ENCODE assay signal across 12 mouse cellular contexts in the genomic region with DNA sequence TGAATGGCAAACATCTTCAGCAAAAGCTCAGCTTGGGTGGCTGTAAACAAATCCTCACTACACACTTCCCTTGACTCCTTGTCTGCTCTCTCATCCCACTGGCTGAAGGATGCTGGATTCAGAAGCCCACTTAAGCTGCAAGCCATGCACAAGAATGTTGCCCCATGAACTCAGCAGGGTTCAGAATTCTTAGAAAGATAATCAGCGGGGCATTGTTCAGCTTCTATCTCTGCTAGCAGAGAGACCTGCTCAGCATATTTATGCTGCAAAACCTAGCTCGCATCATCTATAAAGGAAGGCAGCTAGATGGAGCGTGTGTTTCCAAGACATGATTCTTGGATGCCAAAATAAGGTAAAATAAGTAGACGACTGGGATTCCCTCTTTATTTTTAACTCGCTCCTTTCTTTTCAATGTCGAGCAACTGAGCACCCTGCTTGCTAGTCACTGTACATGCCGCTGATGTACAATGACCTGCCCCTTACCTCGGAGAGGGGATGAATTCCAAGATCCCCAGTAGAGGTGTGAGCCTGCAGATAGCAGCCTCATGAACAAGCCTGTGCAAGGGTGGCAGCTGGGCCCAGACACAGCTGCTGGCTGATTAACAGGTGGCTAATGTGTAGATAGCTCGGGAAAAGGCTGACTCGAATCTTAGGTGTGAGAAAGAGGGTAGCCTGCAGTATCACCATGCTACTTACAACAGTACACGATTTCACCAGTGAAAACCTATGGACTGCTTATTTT.
DNase-seq lines count a peak whose midpoint lies in the region; ATAC-seq and TF ChIP-seq lines count a peak whose summit lies in the region.
"Had no signal": no experiment of that assay in that cellular context is flagged by ENCODE, and none has a peak within 500 bp of the region (broad histone marks: within the 10 kb centered on the region; RNA-seq: fewer than 3 reads in every experiment).

No protein-coding gene starts in this region.

- no peaks in the 10 kb centered on the region for H3K9me3 ChIP-seq in neural tube, embryonic 15.5 days (replicated peaks)
- H3K9me3 ChIP-seq in forebrain, embryonic 14.5 days (replicated peaks; ENCODE audit: control insufficient read depth, low read length) = no peaks in the 10 kb centered on the region
- no peaks in the 10 kb centered on the region for H3K9me3 ChIP-seq in hindbrain, postnatal 0 days (ENCODE audit: low read length)
- H3K9me3 ChIP-seq in stomach, postnatal 0 days (ENCODE audit: control insufficient read depth, low read length) = no peaks in the 10 kb centered on the region
- H3K9me3 ChIP-seq in intestine, postnatal 0 days (ENCODE audit: control insufficient read depth) = no peaks in the 10 kb centered on the region
- H3K9me3 ChIP-seq: kidney, embryonic 15.5 days had no signal

- H3K4me3 ChIP-seq in neural tube, embryonic 15.5 days (replicated peaks) = no peak overlapping the region
- no peak overlapping the region for H3K4me3 ChIP-seq in forebrain, embryonic 14.5 days (ENCODE audit: low read depth, low read length)
- no peak overlapping the region for H3K4me3 ChIP-seq in hindbrain, postnatal 0 days (ENCODE audit: low read length)
- H3K4me3 ChIP-seq in stomach, postnatal 0 days (ENCODE audit: low read depth, low read length) = no peak overlapping the region
- no peak overlapping the region for H3K4me3 ChIP-seq in intestine, postnatal 0 days (ENCODE audit: low read depth, low read length)
- H3K4me3 ChIP-seq in lung, adult 2 months (replicated peaks; ENCODE audit: extremely low read depth, low read depth, low read length) = no peak overlapping the region
- H3K4me3 ChIP-seq: kidney, embryonic 15.5 days had no signal

- no peak for TF ChIP-seq CTCF in hindbrain, postnatal 0 days (IDR thresholded peaks at IDR 0.05; ENCODE audit: low read depth)
- TF ChIP-seq CTCF in stomach, postnatal 0 days (IDR thresholded peaks at IDR 0.05; ENCODE audit: low read depth) = no peak
- no peak for TF ChIP-seq CTCF in intestine, postnatal 0 days (IDR thresholded peaks at IDR 0.05; ENCODE audit: low read depth)
- no peak for TF ChIP-seq CTCF in lung, adult 2 months (IDR thresholded peaks at IDR 0.05; ENCODE audit: insufficient read depth, low read length)

- no peak for ATAC-seq in neural tube, embryonic 15.5 days (ENCODE audit: low FRiP score)
- peak; percentile 49; the same call in 1 of the 2 replicates for ATAC-seq in forebrain, embryonic 14.5 days
- ATAC-seq in hindbrain, postnatal 0 days = no peak
- ATAC-seq in stomach, postnatal 0 days (ENCODE audit: low FRiP score, low TSS enrichment) = no peak
- no peak for ATAC-seq in intestine, postnatal 0 days

- TF ChIP-seq EP300 in stomach, postnatal 0 days (optimal IDR thresholded peaks at IDR 0.05) = no peak

- H3K27me3 ChIP-seq in neural tube, embryonic 15.5 days (replicated peaks) = no peaks in the 10 kb centered on the region
- H3K27me3 ChIP-seq in forebrain, embryonic 14.5 days (replicated peaks; ENCODE audit: control insufficient read depth, insufficient read depth, low read length) = no peaks in the 10 kb centered on the region
- no peaks in the 10 kb centered on the region for H3K27me3 ChIP-seq in hindbrain, postnatal 0 days (ENCODE audit: insufficient read depth, low read length)
- H3K27me3 ChIP-seq in stomach, postnatal 0 days (ENCODE audit: control insufficient read depth, insufficient read depth, low read length) = no peaks in the 10 kb centered on the region
- H3K27me3 ChIP-seq in intestine, postnatal 0 days (replicated peaks; ENCODE audit: control insufficient read depth, insufficient read depth, low read length) = no peaks in the 10 kb centered on the region
- H3K27me3 ChIP-seq: kidney, embryonic 15.5 days had no signal

- no peak overlapping the region for H3K4me2 ChIP-seq in neural tube, embryonic 15.5 days
- H3K4me2 ChIP-seq in forebrain, embryonic 14.5 days (ENCODE audit: low read length) = no peak overlapping the region
- no peak overlapping the region for H3K4me2 ChIP-seq in hindbrain, postnatal 0 days (ENCODE audit: low read depth, low read length)
- H3K4me2 ChIP-seq in stomach, postnatal 0 days (replicated peaks; ENCODE audit: low read depth) = no peak overlapping the region
- H3K4me2 ChIP-seq in intestine, postnatal 0 days (replicated peaks; ENCODE audit: low read depth) = no peak overlapping the region
- H3K4me2 ChIP-seq: kidney, embryonic 15.5 days had no signal

- H3K36me3 ChIP-seq in neural tube, embryonic 15.5 days = no peaks in the 10 kb centered on the region
- no peaks in the 10 kb centered on the region for H3K36me3 ChIP-seq in forebrain, embryonic 14.5 days (ENCODE audit: control insufficient read depth, insufficient read depth, low read length)
- no peaks in the 10 kb centered on the region for H3K36me3 ChIP-seq in hindbrain, postnatal 0 days (ENCODE audit: insufficient read depth, low read length)
- no peaks in the 10 kb centered on the region for H3K36me3 ChIP-seq in stomach, postnatal 0 days (ENCODE audit: control insufficient read depth, insufficient read depth, low read length)
- H3K36me3 ChIP-seq in intestine, postnatal 0 days (ENCODE audit: control insufficient read depth, insufficient read depth) = no peaks in the 10 kb centered on the region
- H3K36me3 ChIP-seq: kidney, embryonic 15.5 days had no signal

- peak overlapping the region; percentile 23; the same call in 1 of the 2 replicates for H3K27ac ChIP-seq in neural tube, embryonic 15.5 days (replicated peaks)
- H3K27ac ChIP-seq in forebrain, embryonic 14.5 days (ENCODE audit: low read depth, low read length) = no peak overlapping the region
- 0 out of 2 replicates have a peak overlapping the region, but pooled peaks have one; percentile 22 for H3K27ac ChIP-seq in hindbrain, postnatal 0 days
- no peak overlapping the region for H3K27ac ChIP-seq in stomach, postnatal 0 days (replicated peaks)
- H3K27ac ChIP-seq in intestine, postnatal 0 days (ENCODE audit: low read depth, low read length) = no peak overlapping the region
- H3K27ac ChIP-seq: kidney, embryonic 15.5 days; liver, embryonic 14.5 days had no signal

- no peak overlapping the region for H3K9ac ChIP-seq in neural tube, embryonic 15.5 days (replicated peaks)
- 0 out of 2 replicates have a peak overlapping the region, but pooled peaks have one; percentile 14 for H3K9ac ChIP-seq in forebrain, embryonic 14.5 days (ENCODE audit: low read length)
- no peak overlapping the region for H3K9ac ChIP-seq in hindbrain, postnatal 0 days (replicated peaks; ENCODE audit: low read length)
- no peak overlapping the region for H3K9ac ChIP-seq in stomach, postnatal 0 days (ENCODE audit: low read length)
- H3K9ac ChIP-seq in intestine, postnatal 0 days (ENCODE audit: low read depth, low read length) = no peak overlapping the region
- H3K9ac ChIP-seq: kidney, embryonic 15.5 days; liver, embryonic 14.5 days had no signal

- DNase-seq in neural tube, embryonic 10.5 days (ENCODE audit: extremely low spot score, low spot score) = no peak
- peak; percentile 37 for DNase-seq in forebrain, embryonic 14.5 days (ENCODE audit: low spot score)
- no peak for DNase-seq in hindbrain, postnatal 0 days (ENCODE audit: low spot score)
- DNase-seq in stomach, postnatal 0 days (ENCODE audit: low spot score) = no peak
- no peak for DNase-seq in lung, adult 2 months
- DNase-seq: cerebellum, adult 11 months; right cerebral cortex, postnatal 14 days; thymus, adult 2 months had no signal

- H3K4me1 ChIP-seq in neural tube, embryonic 15.5 days = peaks cover 9% of the 10 kb centered on the region
- peaks cover 19% of the 10 kb centered on the region; the same call in 1 of the 2 replicates for H3K4me1 ChIP-seq in forebrain, embryonic 14.5 days (ENCODE audit: control insufficient read depth, insufficient read depth, low read length)
- 0 out of 2 replicates have a peak, but pooled peaks cover 10% of the 10 kb centered on the region for H3K4me1 ChIP-seq in hindbrain, postnatal 0 days (ENCODE audit: insufficient read depth, low read length)
- H3K4me1 ChIP-seq in stomach, postnatal 0 days (replicated peaks; ENCODE audit: control insufficient read depth, insufficient read depth) = no peaks in the 10 kb centered on the region; the same call in 1 of the 2 replicates
- H3K4me1 ChIP-seq in intestine, postnatal 0 days (replicated peaks; ENCODE audit: control insufficient read depth, insufficient read depth, low read length) = no peaks in the 10 kb centered on the region
- no peaks in the 10 kb centered on the region for H3K4me1 ChIP-seq in lung, adult 2 months (ENCODE audit: control insufficient read depth, insufficient read depth, low read length)
- H3K4me1 ChIP-seq: kidney, embryonic 15.5 days had no signal

- WGBS in neural tube, embryonic 15.5 days = 61% methylated on average over 11 of the region's 11 CpGs
- WGBS in forebrain, embryonic 14.5 days = 46% methylated on average over 11 of the region's 11 CpGs
- WGBS in hindbrain, postnatal 0 days = 32% methylated on average over 11 of the region's 11 CpGs
- WGBS in stomach, postnatal 0 days = 72% methylated on average over 11 of the region's 11 CpGs
- WGBS in intestine, postnatal 0 days = 79% methylated on average over 11 of the region's 11 CpGs
- WGBS in lung, adult 2 months = 63% methylated on average over 11 of the region's 11 CpGs

- TF ChIP-seq POLR2A in lung, adult 2 months (IDR thresholded peaks at IDR 0.05; ENCODE audit: borderline replicate concordance, extremely low read depth, low read depth, low read length) = no peak

Comparison
In these comparisons a context has a peak if more than half of its experiments do, and no peak if none do; other contexts are left out.
1. H3K27ac ChIP-seq: peak in neural tube, embryonic 15.5 days (single experiment) and hindbrain, postnatal 0 days (single experiment); none in forebrain, embryonic 14.5 days (single experiment), stomach, postnatal 0 days (single experiment) and intestine, postnatal 0 days (single experiment).